ENCODE assay signal across 15 mouse cellular contexts in genomic region chr7:29465736-29466135, GRCm38 (mm10).
"Had no signal": no experiment of that assay in that cellular context is flagged by ENCODE, and none has a peak within 500 bp of the region (broad histone marks: within the 10 kb centered on the region; RNA-seq: fewer than 3 reads in every experiment).

No protein-coding gene starts in this region.

- H3K27ac ChIP-seq: kidney, embryonic 15.5 days; limb, embryonic 10.5 days; liver, embryonic 15.5 days; stomach, embryonic 15.5 days had no signal

- DNase-seq: kidney, adult 2 months; kidney, postnatal 25 days; lung, adult 2 months; lung, postnatal 36 days; midbrain, embryonic 14.5 days; right cerebral cortex, postnatal 14 days; thymus, adult 2 months; thymus, postnatal 25 days had no signal

- ATAC-seq: lung, postnatal 0 days had no signal

- H3K9ac ChIP-seq: kidney, embryonic 15.5 days; liver, embryonic 15.5 days; neural tube, embryonic 13.5 days; stomach, embryonic 15.5 days had no signal

- H3K4me3 ChIP-seq: kidney, embryonic 15.5 days; limb, embryonic 10.5 days; liver, embryonic 15.5 days; neural tube, embryonic 13.5 days; stomach, embryonic 15.5 days had no signal

- H3K27me3 ChIP-seq: kidney, embryonic 15.5 days; liver, embryonic 15.5 days; neural tube, embryonic 13.5 days; stomach, embryonic 15.5 days had no signal

- H3K9me3 ChIP-seq: kidney, embryonic 15.5 days; limb, embryonic 10.5 days; liver, embryonic 15.5 days; neural tube, embryonic 13.5 days; stomach, embryonic 15.5 days had no signal

- H3K4me2 ChIP-seq: kidney, embryonic 15.5 days; liver, embryonic 11.5 days; liver, embryonic 15.5 days; neural tube, embryonic 13.5 days; stomach, embryonic 15.5 days had no signal

- H3K36me3 ChIP-seq: kidney, embryonic 15.5 days; limb, embryonic 10.5 days; liver, embryonic 15.5 days; neural tube, embryonic 13.5 days; stomach, embryonic 15.5 days had no signal
